Mouse (Mus musculus) G1E (cell line): ENCODE results near the gene Tnrc6c.

Experiments used
- CTCF ChIP-seq: IDR thresholded peaks from 2 replicates; pipeline ENCODE4 v1.5.1; 2012; ENCODE audit warnings: low read depth, low read length, inconsistent platforms, mixed read lengths
- GATA1 ChIP-seq: IDR thresholded peaks from 2 replicates; pipeline ENCODE4 v1.6.1; 2012; ENCODE audit warnings: borderline replicate concordance, low read length, inconsistent platforms, mixed read lengths
- POLR2AphosphoS5 ChIP-seq: IDR thresholded peaks from 2 replicates; pipeline ENCODE4 v1.6.1; 2012; ENCODE audit warnings: low read depth, low read length, inconsistent platforms; ENCODE audit not compliant: insufficient replicate concordance
- TAL1 ChIP-seq: conservative IDR thresholded peaks from 2 replicates; pipeline ENCODE4 v1.6.1; 2012; ENCODE audit warnings: low read depth, low read length, inconsistent platforms, mixed read lengths

GRCm38 (mm10) chr11:117782705-117783034 is 128.6 kb downstream of the Tnrc6c start:
- no peak for TF ChIP-seq CTCF
- no peak for TF ChIP-seq POLR2AphosphoS5
- no peak for TF ChIP-seq TAL1
- no peak for TF ChIP-seq GATA1
